Mouse (Mus musculus): ENCODE results near the gene Stkld1. TPM values are rescaled to one million over a fixed set of nuclear protein-coding genes. Genes with fewer than 3 reads are reported as not detected.

The Stkld1 gene
- polyA plus RNA-seq, 1 experiment from 2014 or later = 0.53 TPM

DNA sequence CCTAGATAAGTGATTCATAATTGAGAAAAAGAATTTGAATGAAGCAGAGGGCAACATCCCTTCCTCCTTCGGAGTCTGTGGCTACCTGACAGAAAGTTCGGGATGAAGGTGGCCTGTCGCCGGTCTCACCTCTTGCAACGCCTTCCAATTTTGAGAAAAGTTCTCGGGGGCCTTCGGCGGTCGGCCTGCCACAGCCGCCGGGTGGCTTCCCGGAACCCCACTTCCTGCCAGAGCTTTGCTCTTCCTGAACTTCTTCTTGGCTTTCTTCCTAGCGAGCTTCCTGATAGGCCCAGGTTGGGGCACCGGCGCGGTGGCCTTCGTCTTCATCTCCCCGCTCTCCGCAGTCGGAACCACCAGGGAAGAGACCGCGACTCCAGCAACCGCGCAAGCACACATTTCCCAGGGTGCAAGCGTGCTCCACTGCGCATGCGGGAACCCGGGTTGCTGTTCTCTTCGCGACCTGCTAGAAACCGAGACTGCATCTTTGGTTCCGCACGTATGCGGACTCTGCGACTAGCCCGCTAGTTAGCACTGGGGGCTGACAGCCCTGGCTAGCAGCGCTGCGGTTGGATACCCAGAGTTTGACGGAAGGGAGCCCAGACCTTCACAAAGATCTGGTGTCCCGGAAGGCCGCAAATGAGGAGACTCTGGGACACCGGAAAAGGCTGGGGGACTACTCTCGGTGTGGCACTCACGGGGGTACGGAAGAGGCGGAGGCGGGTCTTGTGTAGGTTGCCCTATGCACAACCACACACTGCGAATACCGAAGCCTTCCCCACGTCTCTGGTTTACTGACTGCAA is 30.3 kb downstream of the Stkld1 start, which contains the start of gene Rexo4:
Gene Rexo4, minus strand, starts transcription at position 464 of the 801 bp plus-strand sequence.
- DNase-seq (ENCODE audit: low spot score) = peak; percentile 96

DNA sequence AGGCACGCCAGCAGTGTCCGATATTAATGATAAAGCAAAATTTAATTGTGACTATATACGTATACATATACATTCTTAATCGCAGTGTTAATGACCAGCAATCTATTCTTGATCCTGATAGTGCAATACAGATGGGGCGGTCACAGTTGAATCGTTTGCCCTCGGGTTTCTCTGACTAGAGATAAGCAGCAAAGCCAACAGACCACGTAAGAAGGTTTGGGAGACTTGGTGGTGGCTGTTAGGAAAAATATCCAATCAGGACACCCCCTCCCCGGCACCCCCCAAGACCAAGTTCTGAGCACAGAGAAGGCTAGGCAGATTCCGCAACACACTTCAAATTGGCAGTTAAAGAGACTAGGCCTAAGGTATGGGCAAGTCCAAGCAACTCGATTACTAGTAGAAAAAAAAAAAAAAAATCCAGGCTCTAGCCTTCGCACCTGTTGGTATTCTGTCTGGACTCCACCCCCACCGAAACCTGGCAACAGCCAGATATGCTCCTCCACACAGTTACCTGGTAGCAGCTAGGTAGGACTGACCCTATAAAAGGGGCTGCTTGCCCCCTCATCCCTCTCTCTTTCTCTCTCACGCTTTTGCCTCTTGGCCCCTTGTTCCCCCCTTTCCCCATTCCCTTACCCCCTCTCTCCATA is 31.0 kb downstream of the Stkld1 start:
- DNase-seq (ENCODE audit: low spot score) = no peak

DNA sequence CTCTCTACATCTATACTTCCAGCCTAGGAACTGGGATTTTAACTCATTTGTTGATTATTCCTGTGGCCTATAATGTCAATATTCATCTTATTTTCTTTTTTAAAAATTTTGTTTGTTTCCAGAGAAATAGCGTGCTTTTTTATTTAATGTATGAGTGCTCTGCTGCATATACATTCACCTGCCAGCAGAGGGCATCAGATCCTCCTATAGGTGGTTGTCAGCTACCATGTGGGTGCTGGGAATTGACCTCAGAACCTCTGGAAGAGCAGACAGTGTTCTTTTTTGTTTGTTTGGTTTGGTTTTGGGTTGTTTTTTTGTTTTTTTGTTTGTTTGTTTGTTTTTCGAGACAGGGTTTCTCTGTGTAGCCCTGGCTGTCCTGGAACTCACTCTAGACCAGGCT is 33.4 kb downstream of the Stkld1 start:
- no peak for DNase-seq (ENCODE audit: low spot score)

DNA sequence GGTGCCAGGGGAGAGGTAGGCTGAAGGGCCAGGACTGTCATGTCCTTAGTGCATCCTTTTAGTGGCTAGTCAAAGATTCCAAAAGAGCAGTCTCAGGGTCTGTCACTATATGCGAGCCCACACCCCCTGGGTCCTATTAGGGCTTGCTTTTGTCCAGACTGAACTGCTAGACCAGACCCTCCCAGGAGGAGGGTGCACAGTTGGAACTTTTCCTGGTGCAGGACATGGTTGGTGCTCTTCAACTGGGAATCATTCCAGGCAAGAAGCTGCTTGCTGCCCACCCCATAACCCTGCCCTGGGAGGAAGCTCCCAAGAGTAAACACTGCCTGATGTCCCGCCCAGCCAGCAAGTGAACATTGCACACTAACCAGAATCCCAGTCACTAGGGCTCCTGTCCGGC is 39.3 kb downstream of the Stkld1 start, which contains the start of gene Adamts13:
Gene Adamts13, plus strand, starts transcription at position 301 of the 400 bp plus-strand sequence.
- DNase-seq (ENCODE audit: low spot score) = no peak

DNA sequence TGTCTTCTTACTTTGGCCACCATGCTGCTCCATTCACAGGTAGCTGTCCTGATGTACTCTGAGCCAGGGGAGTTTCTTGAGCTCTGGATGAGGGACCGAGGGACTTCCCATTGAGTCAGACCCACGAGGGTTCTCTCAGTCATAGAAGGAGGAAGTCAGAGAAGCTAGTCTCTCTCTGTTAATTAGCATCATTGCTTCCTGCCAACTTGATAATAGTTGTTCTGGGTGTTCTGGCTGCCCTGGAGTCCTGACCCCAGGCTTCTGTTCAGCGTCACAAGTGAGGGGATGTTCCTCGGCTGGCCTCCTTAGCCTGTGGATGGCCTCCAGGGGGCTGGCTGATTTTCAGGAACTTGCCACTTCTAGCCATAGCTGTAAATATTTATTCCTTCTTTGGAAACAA is 40.1 kb downstream of the Stkld1 start:
- no peak for DNase-seq (ENCODE audit: low spot score)

DNA sequence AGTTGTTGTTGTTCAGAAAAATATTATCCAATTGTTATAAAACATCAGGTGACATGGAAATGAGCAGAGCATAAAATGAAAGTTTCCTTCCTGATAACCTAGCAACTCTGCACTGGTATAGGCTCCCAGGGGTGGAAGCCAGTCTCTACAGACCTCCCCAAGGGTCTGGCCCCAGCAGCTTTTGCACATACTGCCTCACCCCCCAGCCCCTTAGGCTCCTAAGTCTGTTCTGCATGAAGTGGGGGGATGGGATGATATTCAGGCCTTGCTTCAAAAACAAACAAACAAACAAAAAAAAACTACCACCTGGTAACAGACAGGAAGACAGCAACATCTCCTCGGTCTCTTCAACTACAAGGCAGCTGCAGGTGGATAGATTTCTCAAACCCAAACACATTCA is 46.5 kb downstream of the Stkld1 start:
- no peak for DNase-seq (ENCODE audit: low spot score)

DNA sequence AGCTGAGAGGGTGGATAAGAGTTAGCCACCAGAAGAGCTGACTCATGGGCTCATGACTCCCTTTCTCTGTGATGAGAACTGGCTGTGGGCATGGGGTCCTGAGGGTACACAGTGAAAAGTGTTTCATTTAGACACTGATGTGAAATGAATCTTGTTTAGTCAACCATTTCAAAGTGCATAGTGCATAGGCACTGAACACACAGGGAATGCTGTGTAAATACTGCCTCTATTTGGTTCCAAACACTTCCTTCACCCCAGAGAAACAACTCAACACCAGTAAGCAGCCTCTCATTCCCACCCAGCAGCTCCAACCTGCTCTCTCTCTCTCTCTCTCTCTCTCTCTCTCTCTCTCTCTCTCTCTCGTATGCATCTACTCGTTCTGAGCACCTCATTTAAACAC is 50.3 kb downstream of the Stkld1 start:
- no peak for DNase-seq (ENCODE audit: low spot score)

DNA sequence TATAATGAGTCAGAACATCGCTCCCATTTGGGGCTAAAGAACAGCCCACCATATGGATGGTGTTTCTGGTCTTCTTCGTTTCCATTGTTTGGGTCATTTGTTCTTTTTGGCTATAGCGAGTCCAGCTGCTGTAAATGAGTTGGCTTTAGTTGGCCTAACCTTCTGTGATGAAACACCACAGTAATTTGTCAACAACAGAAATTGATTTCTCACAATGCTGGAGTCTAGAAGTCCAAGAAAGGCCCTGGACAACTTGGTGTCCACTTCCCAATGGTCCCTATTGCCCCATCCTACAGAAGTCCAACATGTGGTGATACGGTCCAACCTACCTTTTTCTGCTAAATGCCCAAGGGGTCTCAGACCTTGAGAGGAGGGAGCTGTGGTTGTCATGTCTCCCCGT is 50.8 kb downstream of the Stkld1 start:
- DNase-seq (ENCODE audit: low spot score) = no peak

DNA sequence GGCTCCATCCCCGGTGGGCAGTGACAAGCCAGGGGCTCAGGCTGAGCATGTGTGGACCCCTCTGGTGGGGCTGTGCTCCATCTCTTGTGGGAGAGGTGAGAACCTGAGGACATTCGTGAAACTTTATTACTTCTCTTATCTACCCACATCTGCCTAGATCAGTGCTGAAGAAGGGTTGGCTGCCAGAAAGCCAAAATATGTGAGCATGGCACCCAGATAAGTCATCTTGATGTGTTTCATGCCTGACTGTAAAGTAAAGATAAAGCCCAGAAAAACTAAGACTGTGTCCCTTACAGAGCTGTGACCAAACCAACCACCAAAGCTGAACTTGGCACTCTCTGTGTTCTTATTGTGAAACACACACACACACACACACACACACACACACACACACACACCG is 60.1 kb downstream of the Stkld1 start:
- no peak for DNase-seq (ENCODE audit: low spot score)

DNA sequence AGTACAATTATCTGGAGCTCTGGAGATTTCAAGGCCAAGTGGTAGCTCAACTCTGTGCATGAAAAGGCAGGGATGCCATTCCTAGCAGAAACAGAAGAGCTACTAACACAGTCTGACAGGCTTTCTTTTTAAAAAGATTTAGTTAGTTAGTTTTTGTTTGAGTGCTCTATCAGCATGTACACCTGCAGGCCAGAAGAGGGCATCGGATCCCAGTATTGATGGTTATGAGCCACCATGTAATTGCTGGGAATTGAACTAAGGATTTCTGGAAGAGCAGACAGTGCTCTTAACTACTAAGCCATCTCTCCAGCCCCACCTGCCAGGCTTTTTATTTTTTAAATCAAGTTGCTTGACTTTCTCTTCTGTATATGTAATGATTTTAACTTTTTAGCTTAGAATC is 63.7 kb downstream of the Stkld1 start:
- DNase-seq (ENCODE audit: low spot score) = peak; percentile 22

DNA sequence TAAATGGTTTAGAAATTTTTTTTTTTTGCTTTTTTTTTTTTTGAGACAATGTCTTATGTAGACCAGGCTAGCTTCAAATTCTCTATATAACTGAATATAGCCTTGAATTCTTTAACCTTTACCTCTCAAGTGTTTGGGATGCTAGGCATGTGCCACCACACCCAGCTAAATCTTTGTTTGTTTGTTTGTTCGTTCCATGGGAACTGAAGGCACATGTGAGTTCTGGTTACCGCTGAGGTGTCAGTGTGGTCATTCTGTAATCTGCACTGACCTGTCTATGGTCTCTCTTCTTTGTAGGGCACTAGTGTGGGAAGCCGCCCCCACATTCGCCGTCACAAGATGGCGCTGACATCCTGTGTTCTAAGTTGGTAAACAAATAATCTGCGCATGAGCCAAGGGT is 64.1 kb downstream of the Stkld1 start:
- no peak for DNase-seq (ENCODE audit: low spot score)

Other genes starting within 250 kb of the Stkld1 start
- gene Abo, start 69.1 kb upstream of the Stkld1 start, polyA plus RNA-seq (2015; fragmentation: Nextera tagmentation; extraction: Ambion mirVana) = not detected in 2 replicates
- 31.4 and 31.6 TPM in 2 replicates for gene Surf6, start 31.2 kb upstream of the Stkld1 start, polyA plus RNA-seq (2015; fragmentation: Nextera tagmentation; extraction: Ambion mirVana)
- gene Med22, start 23.4 kb upstream of the Stkld1 start, polyA plus RNA-seq (2015; fragmentation: Nextera tagmentation; extraction: Ambion mirVana) = 28.5 and 30.7 TPM in 2 replicates
- 763 and 778 TPM in 2 replicates for gene Rpl7a, start 23.3 kb upstream of the Stkld1 start, polyA plus RNA-seq (2015; fragmentation: Nextera tagmentation; extraction: Ambion mirVana)
- gene Surf2, start 17.7 kb upstream of the Stkld1 start, polyA plus RNA-seq (2015; fragmentation: Nextera tagmentation; extraction: Ambion mirVana) = 46.7 and 48.3 TPM in 2 replicates
- 76.9 and 78.2 TPM in 2 replicates for gene Surf1, start 17.5 kb upstream of the Stkld1 start, polyA plus RNA-seq (2015; fragmentation: Nextera tagmentation; extraction: Ambion mirVana)
- 168 and 172 TPM in 2 replicates for gene Surf4, start 119 bp upstream of the Stkld1 start, polyA plus RNA-seq (2015; fragmentation: Nextera tagmentation; extraction: Ambion mirVana)
- gene Rexo4, start 30.3 kb downstream of the Stkld1 start, polyA plus RNA-seq (2015; fragmentation: Nextera tagmentation; extraction: Ambion mirVana) = 55.9 and 56.2 TPM in 2 replicates
- gene Adamts13, start 39.4 kb downstream of the Stkld1 start, polyA plus RNA-seq (2015; fragmentation: Nextera tagmentation; extraction: Ambion mirVana) = 0.14 and 0.25 TPM in 2 replicates
- 33.4 and 37.3 TPM in 2 replicates for gene Cacfd1, start 75.9 kb downstream of the Stkld1 start, polyA plus RNA-seq (2015; fragmentation: Nextera tagmentation; extraction: Ambion mirVana)
- 2.6 and 3.1 TPM in 2 replicates for gene Slc2a6, start 94.0 kb downstream of the Stkld1 start, polyA plus RNA-seq (2015; fragmentation: Nextera tagmentation; extraction: Ambion mirVana)
- 1.1 and 1.3 TPM in 2 replicates for gene Mymk, start 138.1 kb downstream of the Stkld1 start, polyA plus RNA-seq (2015; fragmentation: Nextera tagmentation; extraction: Ambion mirVana)
- 2.0 and 2.1 TPM in 2 replicates for gene Adamtsl2, start 145.3 kb downstream of the Stkld1 start, polyA plus RNA-seq (2015; fragmentation: Nextera tagmentation; extraction: Ambion mirVana)
- 1.2 and 1.4 TPM in 2 replicates for gene Fam163b, start 208.4 kb downstream of the Stkld1 start, polyA plus RNA-seq (2015; fragmentation: Nextera tagmentation; extraction: Ambion mirVana)
- 0.08 and 0.15 TPM in 2 replicates for gene Dbh, start 231.2 kb downstream of the Stkld1 start, polyA plus RNA-seq (2015; fragmentation: Nextera tagmentation; extraction: Ambion mirVana)